Mouse (Mus musculus) heart, embryonic 14.5 days (tissue): ENCODE results near the gene Slc38a10. TPM values are rescaled to one million over a fixed set of nuclear protein-coding genes. Genes with fewer than 3 reads are reported as not detected.

ENCODE experiments used
- ATAC-seq: fragments of 200-750 bp; cut with Nextera tagmentation; 2 replicates; pipeline ENCODE4 v1.8.0; 2017; ENCODE audit warnings: low read depth, moderate TSS enrichment; ENCODE audit not compliant: insufficient number of reproducible peaks, insufficient read depth, low FRiP score
- H3K27ac ChIP-seq, 2 experiments: fragments of 200-500 bp in 1 of 2; fragments of 300-500 bp in 1 of 2; sonication (generic) in 1 of 2; replicated peaks in 1 of 2; 2 replicates each; pipeline ENCODE4 v1.5.1; 2012 to 2014; ENCODE audit warnings: low read depth in 2 of 2, low read length in 2 of 2, control low read depth in 1 of 2, mild to moderate bottlenecking in 1 of 2, mixed read lengths in 1 of 2; ENCODE audit not compliant: control insufficient read depth in 1 of 2, insufficient read depth in 1 of 2
- H3K27me3 ChIP-seq: fragments of 300-500 bp; sonication (generic); 2 replicates; pipeline ENCODE4 v1.6.1; 2014; ENCODE audit warnings: mild to moderate bottlenecking, low read length, control low read depth; ENCODE audit not compliant: control insufficient read depth, insufficient read depth
- H3K36me3 ChIP-seq: fragments of 300-500 bp; sonication (generic); 2 replicates; pipeline ENCODE4 v1.6.1; 2014; ENCODE audit warnings: mild to moderate bottlenecking, control low read depth, low read length, mixed read lengths; ENCODE audit not compliant: control insufficient read depth, insufficient read depth
- H3K4me1 ChIP-seq, 2 experiments: fragments of 200-500 bp in 1 of 2; fragments of 300-500 bp in 1 of 2; sonication (generic) in 1 of 2; 2 replicates each; pipeline ENCODE4 v1.6.1; 2012 to 2014; ENCODE audit warnings: low read length in 2 of 2, control low read depth in 1 of 2, mixed read lengths in 1 of 2; ENCODE audit not compliant: control insufficient read depth in 2 of 2, insufficient read depth in 2 of 2
- H3K4me2 ChIP-seq: fragments of 300-500 bp; sonication (generic); 2 replicates; pipeline ENCODE4 v1.6.1; 2014; ENCODE audit warnings: mild to moderate bottlenecking, low read length
- H3K4me3 ChIP-seq, 2 experiments: fragments of 200-500 bp in 1 of 2; fragments of 300-500 bp in 1 of 2; sonication (generic) in 1 of 2; 2 replicates each; pipeline ENCODE4 v1.5.1; 2012 to 2014; ENCODE audit warnings: low read length in 2 of 2, mild to moderate bottlenecking in 2 of 2, control low read depth in 1 of 2, low read depth in 1 of 2, moderate library complexity in 1 of 2; ENCODE audit not compliant: control insufficient read depth in 1 of 2, insufficient read depth in 1 of 2
- H3K9ac ChIP-seq: fragments of 300-500 bp; sonication (generic); 2 replicates; pipeline ENCODE4 v1.6.1; 2014; ENCODE audit warnings: mild to moderate bottlenecking, low read length
- H3K9me3 ChIP-seq: fragments of 300-500 bp; sonication (generic); 2 replicates; pipeline ENCODE4 v1.6.1; 2016; ENCODE audit warnings: low read length, control low read depth; ENCODE audit not compliant: control insufficient read depth
- WGBS: fragments of 180-500 bp; shearing (Covaris S2); extraction: QIAGEN DNeasy Blood & Tissue Kit; methylation state at CpG from one replicate; pipeline ENCODE4 v1.1.7; 2014; 5-methylcytosine and 5-hydroxymethylcytosine counted together
- polyA plus RNA-seq: library from polyadenylated mRNA; unstranded; fragments of >200 nt; fragmentation: Nextera tagmentation; extraction: Ambion mirVana; gene quantifications from 2 replicates; pipeline ENCODE4 v1.2.1, GENCODE M21; 2014

Slc38a10 gene
- polyA plus RNA-seq, 1 experiment from 2014 or later, result 74.1 TPM

DNA sequence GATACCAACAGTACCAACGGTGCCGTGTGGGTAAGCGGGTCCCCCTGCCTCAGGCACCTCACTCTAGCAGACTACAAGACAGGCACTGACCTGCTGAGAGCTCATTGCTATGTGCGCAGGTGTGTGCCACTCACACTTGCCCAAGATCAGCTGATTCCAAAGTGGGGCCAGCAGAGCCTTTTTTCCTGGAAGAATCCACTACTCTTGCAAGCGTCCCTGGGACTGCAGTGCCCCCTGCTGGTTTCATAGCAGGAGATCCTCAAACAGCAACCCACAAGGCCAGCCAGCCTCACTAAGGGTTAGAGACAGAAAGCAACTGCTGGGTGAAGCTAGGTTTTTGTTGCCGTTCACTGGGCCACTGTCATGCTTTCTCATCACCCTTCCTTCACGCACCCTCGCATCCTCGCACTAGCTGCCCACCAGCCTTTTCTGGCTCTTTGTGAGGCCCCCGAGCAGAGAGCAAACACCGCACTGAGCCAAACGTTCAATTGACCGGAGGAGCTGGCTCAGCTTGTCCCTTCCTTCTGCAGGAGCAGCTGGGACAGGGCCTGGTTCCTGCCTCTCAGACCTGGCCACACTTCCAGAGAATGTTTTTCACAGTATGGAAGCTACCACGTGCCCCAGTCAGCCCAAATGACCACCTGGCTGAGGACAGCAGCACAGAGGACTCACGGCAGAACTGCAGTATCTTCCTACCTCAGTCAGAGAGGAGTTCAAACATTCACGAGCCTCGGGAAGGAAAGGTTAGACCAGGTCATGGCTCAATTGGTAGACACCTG, 30.3 kb downstream of the Slc38a10 start:
- Histone ChIP-seq H3K4me2 (no peak overlapping the region), H3K4me1 (peaks cover 9 to 13% of the 10 kb centered on the region in 2 experiments), H3K4me3 (no peak overlapping the region), H3K36me3 (peaks cover 57% of the 10 kb centered on the region), H3K9ac (no peak overlapping the region), H3K27ac (no peak overlapping the region), H3K9me3 (no peaks in the 10 kb centered on the region), H3K27me3 (no peaks in the 10 kb centered on the region)
- ATAC-seq, result no peak
- 82% methylated on average over 17 of the region's 17 CpGs for WGBS

DNA sequence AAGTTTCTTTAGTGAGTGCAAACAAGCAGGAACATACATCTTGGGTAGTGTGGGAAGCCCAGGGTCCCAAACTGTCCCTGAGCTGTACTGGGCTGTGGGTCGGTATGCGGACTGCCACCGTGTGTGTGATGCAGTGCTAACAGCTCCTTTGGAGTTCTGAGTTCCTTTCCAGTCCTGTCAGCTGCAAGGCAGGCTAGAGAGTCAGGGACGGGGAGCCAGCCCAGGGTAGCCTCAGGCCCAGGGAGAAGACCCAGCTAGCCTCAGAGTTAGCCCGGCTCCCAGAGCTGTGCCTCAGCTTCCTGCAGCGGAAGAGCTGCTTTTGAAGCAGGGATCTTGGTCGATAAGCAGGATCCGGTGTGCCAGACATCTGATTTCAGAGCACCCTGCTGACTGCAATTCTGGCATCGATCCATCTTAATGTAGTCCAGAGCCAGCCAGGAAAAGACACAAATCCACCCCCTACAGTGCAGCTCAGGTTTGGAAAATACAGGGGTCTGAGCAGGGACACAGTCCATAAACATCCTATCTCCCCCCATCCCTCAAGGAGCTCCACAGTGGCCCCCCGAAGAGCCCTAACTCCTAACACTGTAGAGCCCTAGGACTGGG, 31.1 kb downstream of the Slc38a10 start:
- no peak overlapping the region for H3K4me2 ChIP-seq
- H3K4me1 ChIP-seq, result peaks cover 9 to 13% of the 10 kb centered on the region in 2 experiments
- 45% methylated on average over 10 of the region's 10 CpGs for WGBS
- no peaks in the 10 kb centered on the region for H3K9me3 ChIP-seq
- H3K9ac ChIP-seq, result peak overlapping the region; percentile 35
- peak overlapping the region in 1 of 2 experiments; percentile 15; a peak in 1 of 4 replicates for H3K27ac ChIP-seq
- no peak for ATAC-seq
- H3K36me3 ChIP-seq, result peaks cover 60% of the 10 kb centered on the region
- no peak overlapping the region for H3K4me3 ChIP-seq
- H3K27me3 ChIP-seq, result no peaks in the 10 kb centered on the region

- Histone ChIP-seq H3K9me3 (no peaks in the 10 kb centered on the region), H3K4me3 (no peak overlapping the region), H3K4me2 (no peak overlapping the region), H3K27ac (no peak overlapping the region), H3K9ac (no peak overlapping the region), H3K4me1 (peaks cover 9 to 13% of the 10 kb centered on the region in 2 experiments), H3K27me3 (no peaks in the 10 kb centered on the region), H3K36me3 (peaks cover 56% of the 10 kb centered on the region)
- WGBS, result 92% methylated on average over 7 of the region's 7 CpGs
- ATAC-seq, result no peak
These were observed 32.0 kb downstream of the Slc38a10 start for GRCm38 (mm10) chr11:120119108-120119507.

DNA sequence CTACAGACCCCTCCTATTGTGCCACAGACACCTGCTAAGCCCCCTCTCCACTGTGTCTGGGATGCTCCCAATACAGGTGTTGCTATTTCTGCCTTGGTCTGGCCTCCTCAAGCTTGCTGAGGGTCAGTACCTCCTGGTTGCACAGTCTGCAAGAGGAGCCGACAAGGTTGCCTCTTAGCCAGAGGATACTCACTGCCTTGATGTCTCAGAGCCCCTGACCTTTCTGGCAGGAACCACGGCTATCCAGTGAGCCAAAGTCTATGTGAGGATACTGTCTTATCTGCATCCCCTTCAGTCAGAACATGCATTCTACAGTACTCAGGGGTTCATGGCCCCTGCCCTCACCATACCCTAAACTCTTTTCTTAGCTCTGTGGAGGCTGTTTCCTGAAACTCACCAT, 33.5 kb downstream of the Slc38a10 start:
- no peaks in the 10 kb centered on the region for H3K27me3 ChIP-seq
- 77% methylated on average over 2 of the region's 2 CpGs for WGBS
- H3K4me1 ChIP-seq, result peaks cover 16 to 23% of the 10 kb centered on the region in 2 experiments
- H3K27ac ChIP-seq, result no peak overlapping the region
- no peak for ATAC-seq
- no peaks in the 10 kb centered on the region for H3K9me3 ChIP-seq
- no peak overlapping the region for H3K9ac ChIP-seq
- no peak overlapping the region for H3K4me3 ChIP-seq
- no peak overlapping the region for H3K4me2 ChIP-seq
- H3K36me3 ChIP-seq, result peaks cover 45% of the 10 kb centered on the region

GRCm38 (mm10) chr11:120114488-120115215, 36.5 kb downstream of the Slc38a10 start:
- ATAC-seq, result no peak
- H3K36me3 ChIP-seq, result peaks cover 47% of the 10 kb centered on the region
- H3K4me2 ChIP-seq, result no peak overlapping the region
- H3K27me3 ChIP-seq, result no peaks in the 10 kb centered on the region
- H3K4me1 ChIP-seq, result peaks cover 18 to 26% of the 10 kb centered on the region in 2 experiments
- no peak overlapping the region for H3K27ac ChIP-seq
- H3K9me3 ChIP-seq, result no peaks in the 10 kb centered on the region
- H3K4me3 ChIP-seq, result no peak overlapping the region
- WGBS, result 92% methylated on average over 21 of the region's 21 CpGs
- H3K9ac ChIP-seq, result no peak overlapping the region

GRCm38 (mm10) chr11:120112136-120112535, 39.0 kb downstream of the Slc38a10 start:
- 29% methylated on average over 4 of the region's 4 CpGs for WGBS
- Histone ChIP-seq H3K9me3 (no peaks in the 10 kb centered on the region), H3K27me3 (no peaks in the 10 kb centered on the region), H3K4me2 (peak overlapping the region; percentile 23; the same call in 1 of the 2 replicates), H3K4me3 (no peak overlapping the region), H3K27ac (peak overlapping the region; percentile 61 to 67), H3K4me1 (peaks cover 18 to 26% of the 10 kb centered on the region in 2 experiments), H3K9ac (peak overlapping the region; percentile 14; the same call in 1 of the 2 replicates), H3K36me3 (peaks cover 54% of the 10 kb centered on the region)
- ATAC-seq, result peak; percentile 70

DNA sequence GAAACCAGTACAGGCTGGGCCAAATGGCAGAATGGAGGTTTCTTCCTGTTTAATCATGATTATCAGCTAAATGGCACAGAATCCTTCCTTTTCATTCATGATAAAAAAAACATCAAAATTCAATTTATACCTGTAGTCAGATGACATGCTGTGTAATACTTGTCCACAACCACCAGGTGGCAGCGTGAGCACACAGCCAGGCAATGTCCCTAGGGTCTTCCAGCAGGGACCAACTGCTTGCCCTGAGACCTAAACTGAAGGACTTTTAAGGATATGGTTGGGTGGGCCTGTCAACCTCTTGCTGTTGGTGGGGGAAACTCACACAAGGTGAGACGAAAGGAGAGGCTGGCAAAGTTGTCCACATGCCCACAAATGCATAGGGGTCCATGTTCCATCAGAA, 40.1 kb downstream of the Slc38a10 start:
- no peak overlapping the region for H3K9ac ChIP-seq

More for the DNA sequence above, 40.1 kb downstream of the Slc38a10 start:
- no peak overlapping the region for H3K4me3 ChIP-seq
- H3K4me2 ChIP-seq, result no peak overlapping the region
- H3K27ac ChIP-seq, result peak overlapping the region in 1 of 2 experiments; percentile 67; a peak in 1 of 4 replicates
- no peaks in the 10 kb centered on the region for H3K27me3 ChIP-seq
- peaks cover 50% of the 10 kb centered on the region for H3K36me3 ChIP-seq
- 4% methylated on average over 2 of the region's 2 CpGs for WGBS
- no peak for ATAC-seq
- H3K9me3 ChIP-seq, result no peaks in the 10 kb centered on the region
- H3K4me1 ChIP-seq, result peaks cover 18 to 26% of the 10 kb centered on the region in 2 experiments
